Mouse (Mus musculus): ENCODE results near the gene Ubap1. TPM values are rescaled to one million over a fixed set of nuclear protein-coding genes. Genes with fewer than 3 reads are reported as not detected.
A peak's percentile ranks its signal among the peaks of the same experiment; 100 is the strongest.

Ubap1 gene
- polyA plus RNA-seq, 2 experiments: 16.9 to 21.4 TPM

DNA sequence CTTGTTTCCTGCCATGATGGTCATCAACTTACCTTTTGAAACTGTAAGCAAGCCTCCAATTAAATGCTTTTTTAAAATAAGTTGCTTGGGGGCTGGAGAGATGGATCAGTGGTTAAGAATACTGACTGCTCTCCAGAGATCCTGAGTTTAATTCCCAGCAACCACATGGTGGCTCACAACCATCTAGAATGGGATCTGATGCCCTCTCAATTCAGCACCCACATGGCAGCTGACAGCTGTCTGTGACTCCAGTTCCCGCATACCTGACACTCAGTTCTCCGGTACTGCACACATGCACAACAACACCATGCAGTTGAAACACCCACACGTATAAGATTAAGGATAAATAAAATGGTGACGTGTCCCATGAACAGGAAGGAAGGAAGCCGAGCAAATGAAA lies 30.5 kb upstream of the Ubap1 start:
- no peak overlapping the region for H3K27ac ChIP-seq

DNA sequence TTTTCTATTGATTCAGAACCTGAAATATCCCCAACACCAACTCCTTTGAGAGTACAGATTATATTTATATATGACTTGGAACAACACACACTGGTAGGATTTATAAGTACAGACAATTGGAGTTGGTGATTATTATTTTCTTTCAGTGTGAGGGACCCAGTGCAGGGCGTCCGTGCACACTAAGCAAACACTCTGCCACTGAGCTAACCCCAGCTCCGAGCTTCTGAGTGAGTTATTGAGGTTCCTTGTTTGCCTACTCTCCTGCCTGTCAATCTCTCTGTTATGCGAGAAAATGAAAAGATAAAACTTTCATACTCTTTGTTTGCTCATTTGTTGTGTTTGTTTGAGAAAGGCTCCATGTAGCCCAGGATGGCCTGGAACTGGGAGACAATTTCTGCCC lies 27.8 kb upstream of the Ubap1 start:
- TF ChIP-seq EP300 (IDR thresholded peaks at IDR 0.05; ENCODE audit: low read depth) (no peak), CTCF (IDR thresholded peaks at IDR 0.05; ENCODE audit: low read depth) (no peak)
- no peak overlapping the region for H3K4me3 ChIP-seq (ENCODE audit: insufficient read depth in 1 of 2, low read depth in 2 of 2, low read length in 2 of 2)
- WGBS (ENCODE audit: insufficient replicate concordance): 57% methylated on average over 4 of the region's 4 CpGs
- H3K4me2 ChIP-seq (ENCODE audit: low read depth): no peak overlapping the region
- no peak overlapping the region for H3K9ac ChIP-seq (replicated peaks)
- no peak overlapping the region for H3K27ac ChIP-seq
- peaks cover 0 to 4% of the 10 kb centered on the region in 2 experiments; a peak in 1 of 4 replicates for H3K4me1 ChIP-seq (replicated peaks; ENCODE audit: control insufficient read depth in 2 of 2, insufficient read depth in 2 of 2, low read length in 1 of 2)
- H3K9me3 ChIP-seq (ENCODE audit: control insufficient read depth, low read length): no peaks in the 10 kb centered on the region
- no peaks in the 10 kb centered on the region for H3K36me3 ChIP-seq (replicated peaks; ENCODE audit: control insufficient read depth, insufficient read depth, low read depth)
- ATAC-seq (ENCODE audit: insufficient read depth) (no peak), DNase-seq (ENCODE audit: low read depth in 3 of 3, low spot score in 3 of 3) (no peak)
- H3K27me3 ChIP-seq (ENCODE audit: control insufficient read depth, insufficient read depth, low read length): no peaks in the 10 kb centered on the region

More for the DNA sequence above, 30.5 kb upstream of the Ubap1 start:
- Histone ChIP-seq H3K4me1 (replicated peaks; ENCODE audit: control insufficient read depth in 2 of 2, insufficient read depth in 2 of 2, low read length in 1 of 2) (peaks cover 9 to 11% of the 10 kb centered on the region in 2 experiments), H3K36me3 (replicated peaks; ENCODE audit: control insufficient read depth, insufficient read depth, low read depth) (peaks cover under 1% of the 10 kb centered on the region), H3K27me3 (ENCODE audit: control insufficient read depth, insufficient read depth, low read length) (no peaks in the 10 kb centered on the region), H3K4me2 (ENCODE audit: low read depth) (no peak overlapping the region), H3K9me3 (ENCODE audit: control insufficient read depth, low read length) (no peaks in the 10 kb centered on the region), H3K9ac (replicated peaks) (no peak overlapping the region), H3K4me3 (ENCODE audit: insufficient read depth in 1 of 2, low read depth in 2 of 2, low read length in 2 of 2) (no peak overlapping the region)
- 74% methylated on average over 5 of the region's 5 CpGs for WGBS (ENCODE audit: insufficient replicate concordance)
- TF ChIP-seq CTCF (IDR thresholded peaks at IDR 0.05; ENCODE audit: low read depth) (no peak), EP300 (IDR thresholded peaks at IDR 0.05; ENCODE audit: low read depth) (no peak)
- ATAC-seq (ENCODE audit: insufficient read depth) (no peak), DNase-seq (ENCODE audit: low read depth in 3 of 3, low spot score in 3 of 3) (no peak)

DNA sequence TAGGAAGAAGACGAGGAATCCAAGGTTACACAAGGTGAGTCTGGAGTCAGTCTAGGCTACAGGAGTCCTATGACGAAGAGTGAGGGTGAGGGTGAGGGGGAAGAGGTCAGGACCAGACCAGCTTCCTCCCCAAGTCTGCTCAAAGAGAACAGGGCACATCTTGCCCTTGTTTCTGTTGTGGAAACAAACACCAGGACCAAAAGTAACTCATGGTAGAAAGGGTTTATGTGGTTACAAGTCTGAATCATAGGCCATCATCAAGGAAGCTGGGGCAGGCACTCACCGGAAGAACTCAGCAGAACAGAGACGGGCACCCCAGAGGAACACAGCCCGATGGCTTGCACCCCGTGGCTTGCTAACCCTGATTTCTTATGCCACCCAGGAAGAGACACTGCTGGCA lies 21.9 kb upstream of the Ubap1 start:
- WGBS (ENCODE audit: insufficient replicate concordance): 75% methylated on average over 6 of the region's 6 CpGs
- Histone ChIP-seq H3K4me1 (replicated peaks; ENCODE audit: control insufficient read depth in 2 of 2, insufficient read depth in 2 of 2, low read length in 1 of 2) (peaks cover 19 to 32% of the 10 kb centered on the region in 2 experiments), H3K4me3 (ENCODE audit: insufficient read depth in 1 of 2, low read depth in 2 of 2, low read length in 2 of 2) (no peak overlapping the region), H3K36me3 (replicated peaks; ENCODE audit: control insufficient read depth, insufficient read depth, low read depth) (no peaks in the 10 kb centered on the region), H3K9ac (replicated peaks) (no peak overlapping the region), H3K4me2 (ENCODE audit: low read depth) (no peak overlapping the region), H3K27me3 (ENCODE audit: control insufficient read depth, insufficient read depth, low read length) (no peaks in the 10 kb centered on the region), H3K27ac (no peak overlapping the region), H3K9me3 (ENCODE audit: control insufficient read depth, low read length) (no peaks in the 10 kb centered on the region)
- ATAC-seq (ENCODE audit: insufficient read depth): no peak
- TF ChIP-seq CTCF (IDR thresholded peaks at IDR 0.05; ENCODE audit: low read depth) (no peak), EP300 (IDR thresholded peaks at IDR 0.05; ENCODE audit: low read depth) (no peak)
- no peak for DNase-seq (ENCODE audit: low read depth in 3 of 3, low spot score in 3 of 3)

DNA sequence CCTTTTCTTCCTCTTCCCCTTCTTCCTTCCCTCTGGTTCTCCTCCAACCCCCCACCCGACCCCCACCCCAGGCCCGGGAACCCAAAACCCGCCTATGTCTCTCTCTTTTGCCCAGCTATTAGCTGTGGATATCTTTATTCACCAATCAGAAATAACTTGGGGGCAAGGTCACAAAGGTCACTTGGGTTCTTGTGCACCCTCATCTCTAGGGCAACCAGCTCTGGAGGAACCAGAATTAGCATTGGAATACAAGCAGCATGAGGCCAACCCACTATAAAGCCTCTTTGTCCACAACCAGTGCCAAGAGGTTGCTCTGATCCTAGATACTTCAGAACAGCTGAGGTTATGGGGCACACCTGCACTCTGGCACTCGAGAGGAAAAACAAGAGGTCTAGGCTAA lies 19.3 kb upstream of the Ubap1 start:
- no peak overlapping the region; the same call in 1 of the 2 replicates for H3K27ac ChIP-seq
- H3K9ac ChIP-seq (replicated peaks): no peak overlapping the region
- H3K4me2 ChIP-seq (ENCODE audit: low read depth): no peak overlapping the region
- 59% methylated on average over 4 of the region's 4 CpGs for WGBS (ENCODE audit: insufficient replicate concordance)
- H3K9me3 ChIP-seq (ENCODE audit: control insufficient read depth, low read length): no peaks in the 10 kb centered on the region
- DNase-seq (ENCODE audit: low read depth in 3 of 3, low spot score in 3 of 3) (no peak), ATAC-seq (ENCODE audit: insufficient read depth) (no peak)
- peaks cover 21 to 42% of the 10 kb centered on the region in 2 experiments for H3K4me1 ChIP-seq (replicated peaks; ENCODE audit: control insufficient read depth in 2 of 2, insufficient read depth in 2 of 2, low read length in 1 of 2)
- no peaks in the 10 kb centered on the region for H3K36me3 ChIP-seq (replicated peaks; ENCODE audit: control insufficient read depth, insufficient read depth, low read depth)
- no peaks in the 10 kb centered on the region for H3K27me3 ChIP-seq (ENCODE audit: control insufficient read depth, insufficient read depth, low read length)
- TF ChIP-seq CTCF (IDR thresholded peaks at IDR 0.05; ENCODE audit: low read depth) (no peak), EP300 (IDR thresholded peaks at IDR 0.05; ENCODE audit: low read depth) (no peak)
- H3K4me3 ChIP-seq (ENCODE audit: insufficient read depth in 1 of 2, low read depth in 2 of 2, low read length in 2 of 2): no peak overlapping the region

- H3K9me3 ChIP-seq (ENCODE audit: control insufficient read depth, low read length): no peaks in the 10 kb centered on the region
- peak; percentile 98 for ATAC-seq (ENCODE audit: insufficient read depth)
- peak; percentile 85 for DNase-seq (ENCODE audit: low read depth in 3 of 3, low spot score in 3 of 3)
- H3K36me3 ChIP-seq (replicated peaks; ENCODE audit: control insufficient read depth, insufficient read depth, low read depth): no peaks in the 10 kb centered on the region
- TF ChIP-seq EP300 (IDR thresholded peaks at IDR 0.05; ENCODE audit: low read depth) (peak; percentile 92), CTCF (IDR thresholded peaks at IDR 0.05; ENCODE audit: low read depth) (no peak)
- H3K4me1 ChIP-seq (replicated peaks; ENCODE audit: control insufficient read depth in 2 of 2, insufficient read depth in 2 of 2, low read length in 1 of 2): peaks cover 29 to 51% of the 10 kb centered on the region in 2 experiments
- H3K9ac ChIP-seq (replicated peaks): peak overlapping the region; percentile 63
- 9% methylated on average over 3 of the region's 3 CpGs for WGBS (ENCODE audit: insufficient replicate concordance)
- H3K27me3 ChIP-seq (ENCODE audit: control insufficient read depth, insufficient read depth, low read length): no peaks in the 10 kb centered on the region
- H3K4me2 ChIP-seq (ENCODE audit: low read depth): peak overlapping the region; percentile 63
- no peak overlapping the region for H3K4me3 ChIP-seq (ENCODE audit: insufficient read depth in 1 of 2, low read depth in 2 of 2, low read length in 2 of 2)
- peak overlapping the region; percentile 98 for H3K27ac ChIP-seq
Measured at GRCm38 (mm10) chr4:41331085-41331484, 17.7 kb upstream of the Ubap1 start.

Data from liver, embryonic 14.5 days (tissue).